Mouse (Mus musculus) induced T-regulatory cell, adult 2 months (primary cell): Measurements from ENCODE around the gene Usp5.

Experiments used
- DNase-seq: peaks from one replicate; pipeline ENCODE4 v3.0.0-alpha.2; 2012; ENCODE audit warnings: low read depth

Usp5 gene

DNA sequence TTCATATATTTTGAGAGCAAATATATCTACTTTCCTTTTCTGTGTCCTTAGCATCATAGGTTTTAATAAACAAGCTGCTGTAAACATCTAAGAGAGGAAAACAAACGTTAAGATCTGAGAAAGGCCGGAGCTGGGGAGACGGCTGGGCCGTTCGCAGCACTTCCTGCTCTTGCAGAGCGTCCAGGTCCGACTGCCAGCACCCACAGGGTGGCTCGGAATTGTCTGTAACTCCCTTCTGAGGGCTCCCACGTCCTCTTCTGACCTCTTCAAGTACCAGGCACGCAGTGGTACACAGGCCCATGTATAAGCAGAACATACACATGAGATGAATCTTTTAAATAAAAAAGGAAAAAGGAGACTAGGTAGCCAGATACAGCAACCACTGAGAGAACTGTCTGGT, 41.6 kb downstream of the Usp5 start:
- DNase-seq: no peak

- no peak for DNase-seq
Observed at GRCm38 (mm10) chr6:124786756-124787420, 42.4 kb downstream of the Usp5 start.

- peak; percentile 84 for DNase-seq
Observed at GRCm38 (mm10) chr6:124782436-124782835, 46.8 kb downstream of the Usp5 start.

DNA sequence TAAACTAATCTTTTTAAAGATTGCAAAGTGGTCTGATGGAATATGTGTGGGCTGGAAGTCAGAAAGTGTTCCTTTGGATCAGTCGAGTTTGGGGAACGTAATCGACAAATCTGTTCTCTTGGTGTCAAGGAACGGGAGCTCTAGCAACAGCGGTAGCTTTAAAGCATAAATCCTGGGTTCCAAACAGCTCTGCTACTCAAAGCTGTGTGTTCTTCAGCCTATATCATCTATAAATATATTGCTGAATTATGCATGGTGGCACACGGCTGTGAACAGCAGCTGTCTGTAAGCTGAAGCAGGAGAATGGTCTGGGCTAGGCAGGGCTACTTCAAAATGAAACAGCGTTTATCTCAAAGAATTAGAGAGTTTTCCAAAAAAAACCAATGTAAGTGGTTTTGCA, 48.4 kb downstream of the Usp5 start:
- DNase-seq: no peak

DNA sequence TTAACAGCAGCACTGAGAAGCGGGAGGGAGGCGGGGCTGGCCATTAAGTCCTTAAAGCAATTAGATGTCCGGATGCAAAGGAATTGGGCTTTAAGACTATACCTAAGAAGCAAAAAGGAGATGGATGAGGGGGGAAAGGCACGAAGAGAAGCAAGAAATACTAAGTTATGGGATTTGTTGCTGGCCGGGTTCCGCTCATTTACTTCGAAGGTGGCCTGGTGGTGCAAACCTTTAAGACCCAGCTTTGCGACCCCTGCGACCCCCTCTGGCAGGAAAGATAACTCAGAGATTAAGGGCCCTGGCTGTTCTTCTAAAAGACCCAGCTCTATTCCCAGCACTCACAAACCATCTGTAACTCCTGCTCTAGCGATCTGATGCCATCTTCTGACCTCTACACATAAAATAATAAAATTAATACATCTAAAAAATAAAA, 49.3 kb downstream of the Usp5 start:
- no peak for DNase-seq

DNA sequence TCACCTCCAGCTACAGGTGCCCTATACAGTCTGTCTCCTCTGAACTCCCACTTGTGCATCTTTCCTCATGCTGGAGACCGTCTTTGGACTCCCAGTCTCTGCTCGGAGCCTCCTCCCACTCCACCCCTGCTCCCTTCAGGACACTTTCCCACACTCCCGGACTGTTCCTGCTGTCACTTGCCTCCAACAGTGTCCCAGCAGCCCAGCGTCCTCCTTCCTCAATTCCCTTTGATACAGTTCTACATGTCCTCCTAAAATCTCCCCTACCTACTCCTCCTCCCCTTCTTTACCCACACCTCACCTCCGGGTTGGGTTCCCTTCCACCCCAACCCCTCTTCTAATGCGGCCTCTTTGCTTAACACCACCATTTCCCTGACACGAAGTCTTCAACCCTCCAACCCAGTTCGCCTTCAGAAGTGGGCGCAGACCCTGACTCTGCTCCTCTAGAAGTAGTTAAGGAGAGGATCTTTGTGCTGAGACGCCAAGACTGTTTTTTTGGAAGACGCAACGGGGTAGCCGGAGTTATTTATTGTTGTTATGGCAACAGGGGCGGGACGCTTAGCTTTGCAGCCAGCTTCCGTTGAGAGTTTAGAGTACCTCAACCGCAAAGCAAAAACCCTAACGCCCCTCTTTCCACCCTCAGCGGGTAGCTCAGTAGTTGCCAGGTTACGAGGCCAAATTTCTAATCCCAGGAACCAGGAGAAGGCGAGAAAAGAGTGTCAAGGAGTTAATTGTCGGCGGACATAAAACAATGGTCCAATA, 49.9 kb downstream of the Usp5 start, which contains the start of gene Lrrc23:
Lrrc23 (minus strand) TSS at position 506 of the 762 bp plus-strand sequence.
- DNase-seq: peak; percentile 96

DNA sequence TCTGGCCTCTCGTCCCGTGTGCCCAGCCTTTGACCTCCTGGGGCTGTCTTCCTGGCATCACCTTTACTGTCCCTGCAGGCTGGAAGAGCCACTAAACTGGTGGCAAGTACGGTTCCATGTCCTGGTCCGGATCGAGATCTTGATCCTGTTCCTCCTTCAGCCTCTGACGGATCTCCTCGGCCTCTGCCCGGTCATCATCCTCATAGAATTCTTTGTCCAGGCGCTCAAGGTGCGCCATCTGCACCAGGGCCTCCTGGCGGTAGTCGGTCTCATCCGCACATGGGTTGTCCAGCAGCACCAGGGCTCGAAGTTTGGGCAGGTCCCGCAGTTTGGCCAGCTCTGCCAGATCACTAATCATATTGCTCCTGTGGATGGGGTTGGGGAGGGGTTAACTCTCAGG, 58.8 kb downstream of the Usp5 start:
- no peak for DNase-seq

GRCm38 (mm10) chr6:124770013-124770412, 59.3 kb downstream of the Usp5 start:
- no peak for DNase-seq

GRCm38 (mm10) chr6:124769101-124769765, 60.1 kb downstream of the Usp5 start, which contains the start of gene Eno2:
TSS of gene Eno2 (minus strand) at chr6:124769673.
- peak; percentile 75 for DNase-seq

DNA sequence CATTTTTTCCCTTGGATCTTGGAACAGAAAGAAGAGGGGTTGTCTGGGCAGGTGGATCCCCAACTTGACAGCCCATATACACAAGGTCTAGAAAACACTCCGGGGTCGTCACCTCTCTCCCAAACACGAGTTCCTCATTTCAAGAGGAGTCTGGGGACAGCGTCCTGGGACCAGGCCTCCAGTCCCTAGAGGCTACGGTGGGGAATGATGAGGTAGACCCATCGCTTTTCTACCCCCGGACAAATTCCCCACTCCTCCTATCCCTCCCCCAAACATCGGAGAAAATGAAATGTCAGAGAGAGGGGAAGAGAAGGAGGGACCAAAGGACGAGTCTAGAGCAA, 60.6 kb downstream of the Usp5 start:
- no peak for DNase-seq

DNA sequence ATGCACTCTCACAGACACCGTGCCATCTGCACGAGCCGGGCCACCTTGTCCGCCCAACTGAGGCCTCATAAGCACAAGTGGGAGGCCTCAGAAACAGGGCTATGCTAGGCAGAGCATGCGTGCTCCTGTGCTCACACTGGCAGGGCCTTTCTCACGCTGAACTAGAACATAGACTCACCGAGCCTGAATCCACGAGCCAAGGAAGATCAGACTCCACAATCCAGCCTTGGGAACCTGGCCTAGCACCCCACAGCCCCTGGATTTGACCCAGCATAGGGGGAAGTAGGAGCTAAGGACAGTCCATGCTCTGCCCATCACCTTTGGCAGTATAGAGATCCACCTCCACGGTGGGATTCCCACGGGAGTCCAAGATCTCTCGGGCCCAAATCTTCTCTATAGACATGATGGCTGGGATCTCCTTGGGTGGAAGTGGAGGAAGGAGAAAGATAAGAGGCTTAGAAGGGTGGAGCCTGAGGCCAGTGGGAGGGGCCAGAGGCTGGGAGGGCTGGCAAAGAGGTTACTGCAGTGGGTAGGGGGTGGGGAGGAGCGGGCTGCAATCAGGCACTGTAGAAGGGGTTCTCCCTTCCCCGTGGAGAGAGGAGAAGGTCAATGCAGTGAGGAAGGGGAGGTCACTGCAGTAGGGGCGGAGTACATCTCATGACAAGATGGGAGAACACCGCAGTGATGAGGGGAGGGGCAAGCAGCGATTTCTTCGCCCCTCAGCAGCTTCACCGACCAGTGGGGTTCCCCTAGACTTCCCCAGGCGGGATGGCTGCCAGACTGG, 61.2 kb downstream of the Usp5 start:
- DNase-seq: peak; percentile 63

DNA sequence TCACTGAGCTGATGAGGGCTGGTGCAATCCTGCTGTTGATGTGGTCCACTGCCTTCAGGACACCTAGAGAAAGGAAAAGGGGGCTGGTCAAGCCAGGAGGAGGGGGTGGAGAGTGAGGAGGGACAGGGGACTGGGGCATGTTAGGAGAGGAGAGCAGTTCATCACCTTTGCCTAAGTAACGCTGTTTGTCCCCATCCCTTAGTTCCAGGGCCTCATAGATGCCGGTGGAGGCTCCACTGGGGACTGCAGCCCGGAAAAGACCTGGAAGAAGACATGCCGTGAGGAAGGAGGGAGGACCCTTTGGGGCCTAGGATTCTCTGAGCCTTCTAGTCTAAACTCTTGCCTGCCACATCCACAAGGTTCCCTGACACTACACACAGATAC, 61.8 kb downstream of the Usp5 start:
- no peak for DNase-seq

DNA sequence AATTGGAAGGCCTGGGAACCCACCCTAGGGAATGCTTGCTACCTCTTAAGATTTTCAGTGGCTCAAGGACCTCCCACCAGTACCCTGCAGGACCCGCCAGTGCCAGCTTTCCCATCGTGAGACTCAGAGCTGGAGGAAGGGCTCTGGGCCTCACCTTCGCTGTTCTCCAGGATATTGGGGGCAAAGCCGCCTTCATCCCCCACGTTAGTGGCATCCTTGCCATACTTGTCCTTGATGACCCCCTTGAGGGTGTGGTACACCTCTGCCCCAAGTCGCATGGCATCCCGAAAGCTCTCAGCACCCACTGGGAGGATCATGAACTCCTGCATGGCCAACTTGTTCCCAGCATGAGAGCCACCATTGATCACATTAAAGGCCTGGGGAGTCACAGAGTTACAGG, 63.3 kb downstream of the Usp5 start:
- DNase-seq: no peak
